Mouse (Mus musculus): ENCODE data around the gene Set.

DNA sequence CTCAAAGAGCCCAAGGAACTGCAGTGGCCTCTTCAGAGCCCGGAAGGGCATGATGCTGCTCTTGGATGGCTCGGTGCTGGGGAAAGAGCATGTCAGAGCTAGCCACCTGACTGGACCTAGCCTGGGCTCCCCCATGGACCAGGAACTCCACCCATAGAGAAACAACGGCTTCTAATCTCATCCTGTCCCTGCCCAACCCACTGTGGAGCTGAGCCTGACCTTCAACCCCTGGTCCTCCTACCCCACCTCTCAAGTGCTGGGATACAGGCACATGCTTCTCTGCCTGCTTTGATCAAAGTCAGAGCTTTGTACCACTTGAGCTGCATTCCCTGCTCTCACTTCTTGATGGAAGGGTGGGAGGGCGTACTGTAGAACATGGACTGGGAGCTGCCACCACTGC is 51.1 kb downstream of the Set start:
- TF ChIP-seq EP300 (IDR thresholded peaks at IDR 0.05; ENCODE audit: low read depth): no peak
- TF ChIP-seq CTCF (IDR thresholded peaks at IDR 0.05; ENCODE audit: low read depth): no peak
